Mouse (Mus musculus): ENCODE data around the gene Spire2.

DNA sequence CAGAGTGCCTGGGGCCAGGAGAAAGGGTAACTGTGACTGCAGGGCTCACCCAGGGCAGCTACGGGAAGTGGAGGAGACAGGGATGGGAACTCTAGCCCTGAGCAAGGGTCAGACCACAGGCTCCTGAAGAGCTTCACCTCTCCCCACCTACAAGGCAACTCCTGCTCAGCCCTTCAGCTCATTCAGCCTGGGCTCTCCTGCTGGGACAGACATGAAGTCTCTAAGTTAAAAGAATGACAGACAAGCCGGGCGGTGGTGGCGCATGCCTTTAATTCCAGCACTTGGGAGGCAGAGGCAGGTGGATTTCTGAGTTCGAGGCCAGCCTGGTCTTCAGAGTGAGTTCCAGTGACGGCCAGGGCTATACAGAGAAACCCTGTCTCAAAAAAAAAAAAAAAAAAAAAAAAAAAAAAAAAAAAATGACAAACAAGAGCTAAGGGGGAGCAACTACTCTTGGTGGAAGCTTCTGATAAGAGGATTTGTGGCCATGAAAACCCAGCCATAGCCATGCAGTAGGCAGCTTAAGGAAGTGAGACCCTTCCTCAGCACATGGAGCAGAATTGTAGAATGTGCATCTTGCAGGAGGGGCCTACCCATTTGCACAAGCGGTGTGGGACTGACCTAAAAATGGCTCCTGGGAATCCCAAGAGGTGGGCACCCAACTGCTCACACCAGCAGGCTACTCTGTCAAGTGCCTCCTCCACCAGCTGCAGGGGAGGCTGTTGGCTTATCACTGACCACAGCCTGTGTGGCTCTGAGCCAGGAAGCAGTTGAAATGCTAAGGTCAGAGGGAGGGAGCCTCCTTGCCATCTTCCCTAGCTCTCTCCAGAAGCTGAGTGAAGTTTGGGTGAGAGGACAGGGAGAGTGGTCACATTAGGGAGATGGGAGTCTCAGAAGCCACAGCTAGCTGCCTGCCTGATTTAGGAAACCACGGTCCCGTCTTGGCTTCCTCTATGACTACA is 76.4 kb downstream of the Spire2 start:
- TF ChIP-seq CTCF (IDR thresholded peaks at IDR 0.05; ENCODE audit: low read depth) (no peak), EP300 (IDR thresholded peaks at IDR 0.05; ENCODE audit: low read depth) (no peak)
